Mouse (Mus musculus) midbrain, postnatal 0 days (tissue): ENCODE measurements around the gene Pex11b. TPM values are rescaled to one million over a fixed set of nuclear protein-coding genes. Genes with fewer than 3 reads are reported as not detected.

Source experiments
- ATAC-seq: fragments of 200-750 bp; cut with Nextera tagmentation; 2 replicates; pipeline ENCODE4 v1.8.0; 2017; ENCODE audit warnings: moderate number of reproducible peaks, mild to moderate bottlenecking, moderate TSS enrichment, moderate library complexity; ENCODE audit not compliant: low FRiP score
- DNase-seq: peaks from one replicate; pipeline ENCODE4 v3.0.0-alpha.2; 2015; ENCODE audit warnings: low spot score
- H3K27ac ChIP-seq: fragments of 300-500 bp; sonication (generic); 2 replicates; pipeline ENCODE4 v1.5.1; 2014; ENCODE audit warnings: low read depth, mild to moderate bottlenecking, low read length, mixed read lengths
- H3K27me3 ChIP-seq: fragments of 300-500 bp; sonication (generic); 2 replicates; pipeline ENCODE4 v1.6.1; 2014; ENCODE audit warnings: low read length, control low read depth, mixed read lengths; ENCODE audit not compliant: insufficient read depth
- H3K36me3 ChIP-seq: fragments of 300-500 bp; sonication (generic); 2 replicates; pipeline ENCODE4 v1.6.1; 2014; ENCODE audit warnings: low read length, control low read depth, mixed read lengths; ENCODE audit not compliant: insufficient read depth
- H3K4me1 ChIP-seq: fragments of 300-500 bp; sonication (generic); 2 replicates; pipeline ENCODE4 v1.6.1; 2014; ENCODE audit warnings: mild to moderate bottlenecking, control low read depth, antibody characterized with exemption, low read length, mixed read lengths; ENCODE audit not compliant: insufficient read depth
- H3K4me2 ChIP-seq: fragments of 300-500 bp; sonication (generic); 2 replicates; pipeline ENCODE4 v1.6.1; 2014; ENCODE audit warnings: low read depth, mild to moderate bottlenecking, low read length, mixed read lengths; ENCODE audit not compliant: poor library complexity, severe bottlenecking
- H3K4me3 ChIP-seq: fragments of 300-500 bp; sonication (generic); 2 replicates; pipeline ENCODE4 v1.5.1; 2014; ENCODE audit warnings: low read depth, mild to moderate bottlenecking, low read length, moderate library complexity
- H3K9ac ChIP-seq: fragments of 300-500 bp; sonication (generic); replicated peaks from 2 replicates; pipeline ENCODE4 v1.6.1; 2014; ENCODE audit warnings: mild to moderate bottlenecking, low read length, moderate library complexity, mixed read lengths; ENCODE audit not compliant: poor library complexity, severe bottlenecking
- H3K9me3 ChIP-seq: fragments of 300-500 bp; sonication (generic); 2 replicates; pipeline ENCODE4 v1.6.1; 2016; ENCODE audit warnings: low read length, control low read depth
- CTCF ChIP-seq: IDR thresholded peaks from 2 replicates; pipeline ENCODE4 v1.5.1; 2016; ENCODE audit warnings: antibody characterized with exemption, mild to moderate bottlenecking
- WGBS: fragments of 180-500 bp; shearing (Covaris S2); extraction: QIAGEN DNeasy Blood & Tissue Kit; methylation state at CpG from one replicate; pipeline ENCODE4 v1.1.7; 2014; 5-methylcytosine and 5-hydroxymethylcytosine counted together
- polyA plus RNA-seq: library from polyadenylated mRNA; unstranded; fragments of >200 nt; fragmentation: Nextera tagmentation; extraction: Ambion mirVana; gene quantifications from 2 replicates; pipeline ENCODE4 v1.2.1, GENCODE M21; 2015
- total RNA-seq: library from RNA; depleted of rRNA; stranded (reverse); fragments of >200 nt; gene quantifications from 2 replicates; pipeline ENCODE4 v1.2.3, GENCODE M21; 2014

Pex11b gene
- total and polyA plus RNA-seq, 2 experiments from 2014 or later = 52.3 to 75.9 TPM

DNA sequence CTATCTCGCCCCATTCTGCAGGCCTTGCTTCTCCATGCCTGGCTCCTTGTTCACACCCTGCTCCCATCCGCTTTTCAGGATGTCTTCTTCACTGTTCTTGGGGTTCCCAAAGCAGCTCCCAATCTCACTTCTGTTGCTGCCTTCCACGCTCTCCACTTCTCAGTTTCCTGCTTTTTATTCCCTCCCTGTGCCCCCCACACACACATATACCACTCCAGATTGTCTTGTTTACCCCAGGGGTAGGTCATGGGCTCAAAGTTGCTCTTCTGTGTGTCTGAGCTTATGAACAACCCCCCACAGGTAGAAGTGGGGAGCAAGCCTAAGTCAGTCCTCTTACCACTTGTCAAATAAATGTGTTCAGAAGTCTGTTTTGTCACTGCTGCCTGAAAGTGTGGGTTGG lies 35.8 kb upstream of the Pex11b start:
- Histone ChIP-seq H3K27me3 (no peaks in the 10 kb centered on the region), H3K9me3 (no peaks in the 10 kb centered on the region), H3K4me1 (peaks cover 20% of the 10 kb centered on the region; the same call in 1 of the 2 replicates), H3K36me3 (no peaks in the 10 kb centered on the region), H3K4me2 (0 out of 2 replicates have a peak overlapping the region, but pooled peaks have one; percentile 96), H3K27ac (no peak overlapping the region), H3K9ac (no peak overlapping the region), H3K4me3 (no peak overlapping the region)
- no peak for TF ChIP-seq CTCF
- ATAC-seq (no peak), DNase-seq (no peak)
- WGBS = 81% methylated on average over 3 of the region's 3 CpGs

DNA sequence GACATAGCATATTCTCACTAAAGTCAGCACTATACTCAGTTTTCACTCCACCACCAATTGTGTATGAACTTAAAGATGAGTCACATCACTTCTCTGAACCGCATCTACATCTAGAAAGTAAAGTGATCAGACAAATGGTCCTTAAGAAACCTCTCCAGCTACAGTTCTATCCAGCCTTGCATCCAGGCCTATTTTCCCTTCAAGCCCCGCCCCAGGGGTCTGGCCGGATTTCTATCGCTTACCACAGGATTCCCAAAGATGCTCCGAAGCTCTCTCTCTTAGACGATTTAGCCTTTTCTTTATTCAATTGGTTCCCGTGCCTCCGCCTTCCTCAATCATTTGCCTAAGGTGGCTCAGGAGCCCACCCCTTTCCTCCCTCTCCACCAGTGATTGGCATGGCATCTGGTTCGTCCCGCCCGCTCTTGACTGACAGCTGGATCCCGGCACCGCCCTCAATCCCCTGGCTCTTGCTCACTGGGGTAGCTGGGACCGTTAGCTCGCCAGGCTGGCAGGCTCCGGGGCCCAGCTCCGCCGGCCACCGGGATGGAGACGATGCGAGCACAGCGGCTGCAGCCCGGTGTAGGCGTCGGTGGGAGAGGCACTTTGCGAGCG lies 34.4 kb upstream of the Pex11b start, which contains the start of gene Lix1l:
TSS of gene Lix1l (plus strand) at position 511 of the 612 bp plus-strand sequence.
- no peaks in the 10 kb centered on the region for H3K9me3 ChIP-seq
- TF ChIP-seq CTCF = no peak
- H3K4me1 ChIP-seq = peaks cover 16% of the 10 kb centered on the region; the same call in 1 of the 2 replicates
- DNase-seq (peak; percentile 98), ATAC-seq (peak; percentile 87)
- H3K36me3 ChIP-seq = no peaks in the 10 kb centered on the region
- H3K4me2 ChIP-seq = peak within 1 kb of the TSS; percentile 72
- no peaks in the 10 kb centered on the region for H3K27me3 ChIP-seq
- peak within 1 kb of the TSS; percentile 83 for H3K4me3 ChIP-seq
- H3K9ac ChIP-seq = peak within 1 kb of the TSS; percentile 80
- peak within 1 kb of the TSS; percentile 83 for H3K27ac ChIP-seq
- under 1% methylated on average over 27 of the region's 27 CpGs for WGBS

DNA sequence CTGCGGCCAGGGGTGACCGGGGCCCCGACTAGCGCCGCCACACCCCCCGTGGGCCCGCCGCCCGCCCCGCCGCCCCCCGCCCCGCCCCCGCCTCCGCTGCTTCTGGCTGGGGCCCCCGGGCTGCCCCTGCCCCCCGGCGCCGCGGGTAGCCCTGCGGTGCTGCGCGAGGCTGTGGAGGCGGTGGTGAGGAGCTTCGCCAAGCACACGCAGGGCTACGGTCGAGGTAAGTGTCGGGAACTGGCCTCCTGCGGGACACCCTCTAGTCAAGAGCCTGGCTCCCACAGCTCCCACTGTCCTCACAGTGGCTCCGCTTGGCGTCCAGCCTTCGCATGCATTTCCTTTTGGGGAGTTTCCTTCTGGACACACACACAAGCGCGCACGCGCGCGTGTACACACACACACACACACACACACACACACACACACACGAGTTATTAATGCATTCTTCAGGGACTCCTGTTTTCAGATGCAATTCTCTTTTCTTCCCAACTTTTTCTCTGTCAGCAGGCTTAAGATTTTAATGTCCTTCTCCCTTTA lies 33.9 kb upstream of the Pex11b start:
- H3K36me3 ChIP-seq = no peaks in the 10 kb centered on the region
- DNase-seq (peak; percentile 76), ATAC-seq (peak; percentile 57)
- peak overlapping the region; percentile 83 for H3K27ac ChIP-seq
- no peaks in the 10 kb centered on the region for H3K9me3 ChIP-seq
- TF ChIP-seq CTCF = no peak
- under 1% methylated on average over 17 of the region's 40 CpGs for WGBS
- peak overlapping the region; percentile 80 for H3K9ac ChIP-seq
- H3K4me1 ChIP-seq = peaks cover 12% of the 10 kb centered on the region; the same call in 1 of the 2 replicates
- peak overlapping the region; percentile 72 for H3K4me2 ChIP-seq
- H3K4me3 ChIP-seq = peak overlapping the region; percentile 83
- no peaks in the 10 kb centered on the region for H3K27me3 ChIP-seq

DNA sequence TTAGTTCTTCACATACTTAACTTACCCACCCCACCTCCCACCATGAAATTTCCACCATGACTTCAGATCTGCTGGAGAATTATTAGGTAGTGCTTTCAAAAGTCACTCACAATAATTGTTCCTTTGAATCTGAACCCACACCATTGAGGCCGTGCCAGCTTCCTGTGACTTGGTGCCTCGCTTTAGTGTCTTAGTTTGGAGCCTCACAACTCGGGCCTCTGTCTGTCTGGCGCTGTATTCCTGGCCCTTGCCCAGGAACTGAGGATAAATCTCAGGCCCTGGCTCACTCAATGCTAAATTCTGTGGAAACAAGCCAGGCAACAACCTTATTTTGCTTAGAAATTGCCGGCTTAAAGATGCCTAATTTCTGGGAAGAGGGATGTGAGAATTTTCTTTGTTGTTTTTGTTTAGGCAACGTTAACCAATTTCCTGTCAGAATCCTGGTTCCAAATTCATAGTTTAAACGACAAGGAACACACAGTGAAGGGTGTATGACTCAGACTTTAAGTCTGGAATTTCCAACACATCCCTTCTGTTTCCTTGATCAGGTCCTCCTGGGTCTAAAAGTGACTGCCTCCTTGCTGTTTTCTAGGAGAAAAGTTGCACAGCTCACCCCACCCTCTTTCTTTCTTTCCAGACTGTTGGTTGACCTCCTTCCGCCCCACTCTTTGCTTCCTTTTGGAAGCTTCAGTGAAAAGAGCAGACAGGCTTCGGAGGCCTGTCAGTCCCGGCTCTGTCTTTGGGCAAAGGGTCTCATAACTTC lies 33.1 kb upstream of the Pex11b start:
- Histone ChIP-seq H3K27me3 (no peaks in the 10 kb centered on the region), H3K27ac (peak overlapping the region; percentile 59), H3K4me2 (peak overlapping the region; percentile 72), H3K9ac (peak overlapping the region; percentile 80), H3K4me1 (peaks cover 12% of the 10 kb centered on the region; the same call in 1 of the 2 replicates), H3K36me3 (no peaks in the 10 kb centered on the region), H3K9me3 (no peaks in the 10 kb centered on the region), H3K4me3 (peak overlapping the region; percentile 83)
- TF ChIP-seq CTCF = no peak
- DNase-seq = peak; percentile 75
- ATAC-seq = no peak
- 8% methylated on average over 10 of the region's 10 CpGs for WGBS

DNA sequence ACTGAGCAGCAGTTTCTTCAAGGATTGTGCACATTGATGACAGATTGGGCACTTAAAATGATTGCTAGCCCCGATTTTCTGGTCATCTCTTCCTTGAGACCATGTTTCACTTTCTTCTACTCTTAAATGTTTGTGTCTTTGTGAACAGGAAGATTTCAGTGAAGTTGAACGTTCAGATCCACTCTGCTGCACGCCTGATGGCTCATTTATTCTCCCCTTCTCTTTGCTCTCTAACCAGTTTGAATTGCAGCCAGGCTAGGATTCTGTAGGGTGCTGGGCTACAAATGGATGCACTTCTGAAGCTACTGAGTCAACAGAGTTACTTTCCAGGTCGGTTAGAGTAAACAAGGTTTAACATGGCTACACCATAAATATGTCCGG lies 32.5 kb upstream of the Pex11b start:
- no peaks in the 10 kb centered on the region for H3K36me3 ChIP-seq
- ATAC-seq = no peak
- peaks cover 12% of the 10 kb centered on the region; the same call in 1 of the 2 replicates for H3K4me1 ChIP-seq
- H3K4me2 ChIP-seq = peak overlapping the region; percentile 72
- H3K9me3 ChIP-seq = no peaks in the 10 kb centered on the region
- H3K27ac ChIP-seq = peak overlapping the region; percentile 38; the same call in 1 of the 2 replicates
- WGBS = 19% methylated on average over 5 of the region's 5 CpGs
- H3K27me3 ChIP-seq = no peaks in the 10 kb centered on the region
- DNase-seq = peak; percentile 16
- peak overlapping the region; percentile 29 for H3K9ac ChIP-seq
- peak overlapping the region; percentile 83 for H3K4me3 ChIP-seq
- no peak for TF ChIP-seq CTCF
